Mouse (Mus musculus) inflammation-experienced regulatory T-cells, adult 16 weeks (primary cell): ENCODE measurements around the gene Pgp. TPM values are rescaled to one million over a fixed set of nuclear protein-coding genes. Genes with fewer than 3 reads are reported as not detected.

Source experiments
- polyA plus RNA-seq: library from polyadenylated mRNA; unstranded; fragments of 100-300 nt; shearing (Covaris generic); gene quantifications from one replicate; pipeline ENCODE4 v1.2.1, GENCODE M21; 2017

Pgp gene
- 5.3 TPM for polyA plus RNA-seq

GRCm38 (mm10) chr17:24469910-24470602 lies at the start of gene Pgp, which contains the start of gene E4f1:
Gene Pgp, plus strand, starts transcription at chr17:24470392.
Gene E4f1, minus strand, starts transcription at chr17:24470313.

GRCm38 (mm10) chr17:24426471-24427169 lies 43.6 kb upstream of the Pgp start, which contains the start of gene Eci1:
Gene Eci1, plus strand, starts transcription at chr17:24426641.

GRCm38 (mm10) chr17:24442632-24443155 lies 27.5 kb upstream of the Pgp start, which contains the start of gene Dnase1l2:
Gene Dnase1l2, minus strand, starts transcription at chr17:24443105.

GRCm38 (mm10) chr17:24473612-24474275 lies 3.6 kb downstream of the Pgp start, which contains the start of gene Bricd5:
Gene Bricd5, plus strand, starts transcription at chr17:24473884.

GRCm38 (mm10) chr17:24478663-24479380 lies 8.6 kb downstream of the Pgp start, which contains the start of gene Mlst8:
Gene Mlst8, minus strand, starts transcription at chr17:24479078.

GRCm38 (mm10) chr17:24488186-24488661 lies 18.0 kb downstream of the Pgp start, which contains the start of gene Caskin1:
Gene Caskin1, plus strand, starts transcription at chr17:24488601.

Other genes with a start within 250 kb of the Pgp start
- gene Tedc2, start 249.5 kb upstream of the Pgp start, polyA plus RNA-seq: 6.0 TPM
- 5.1 TPM for gene Ccnf, start 218.9 kb upstream of the Pgp start, polyA plus RNA-seq
- gene Abca17, start 119.3 kb upstream of the Pgp start, polyA plus RNA-seq: not detected
- gene Abca3, start 118.4 kb upstream of the Pgp start, polyA plus RNA-seq: 42.8 TPM
- gene Rnps1, start 55.8 kb upstream of the Pgp start, polyA plus RNA-seq: 211 TPM
- 95.3 TPM for gene Eci1, start 43.8 kb upstream of the Pgp start, polyA plus RNA-seq
- gene Dnase1l2, start 27.3 kb upstream of the Pgp start, polyA plus RNA-seq: 6.8 TPM
- gene E4f1, start 79 bp upstream of the Pgp start, polyA plus RNA-seq: 91.5 TPM
- gene Bricd5, start 3.5 kb downstream of the Pgp start, polyA plus RNA-seq: 0.41 TPM
- 31.0 TPM for gene Mlst8, start 8.7 kb downstream of the Pgp start, polyA plus RNA-seq
- 0.09 TPM for gene Caskin1, start 18.2 kb downstream of the Pgp start, polyA plus RNA-seq
- 103 TPM for gene Traf7, start 57.5 kb downstream of the Pgp start, polyA plus RNA-seq
- 13.7 TPM for gene Rab26, start 63.8 kb downstream of the Pgp start, polyA plus RNA-seq
- gene Pkd1, start 79.4 kb downstream of the Pgp start, polyA plus RNA-seq: 18.5 TPM
- gene Tsc2, start 162.2 kb downstream of the Pgp start, polyA plus RNA-seq: 55.0 TPM
- gene Nthl1, start 162.3 kb downstream of the Pgp start, polyA plus RNA-seq: 7.6 TPM
- gene Slc9a3r2, start 179.9 kb downstream of the Pgp start, polyA plus RNA-seq: not detected
- not detected for gene Npw, start 188.1 kb downstream of the Pgp start, polyA plus RNA-seq
- 3.2 TPM for gene Zfp598, start 199.3 kb downstream of the Pgp start, polyA plus RNA-seq
- 0.68 TPM for gene Syngr3, start 219.6 kb downstream of the Pgp start, polyA plus RNA-seq
- 12.2 TPM for gene Gfer, start 225.8 kb downstream of the Pgp start, polyA plus RNA-seq
- 3.8 TPM for gene Noxo1, start 225.8 kb downstream of the Pgp start, polyA plus RNA-seq
- 67.3 TPM for gene Tbl3, start 237.3 kb downstream of the Pgp start, polyA plus RNA-seq
- not detected for gene Rnf151, start 247.7 kb downstream of the Pgp start, polyA plus RNA-seq
- gene Rps2, start 247.7 kb downstream of the Pgp start, polyA plus RNA-seq: 723 TPM